Comparison of ENCODE assay signal across 12 mouse cellular contexts in the genomic region with DNA sequence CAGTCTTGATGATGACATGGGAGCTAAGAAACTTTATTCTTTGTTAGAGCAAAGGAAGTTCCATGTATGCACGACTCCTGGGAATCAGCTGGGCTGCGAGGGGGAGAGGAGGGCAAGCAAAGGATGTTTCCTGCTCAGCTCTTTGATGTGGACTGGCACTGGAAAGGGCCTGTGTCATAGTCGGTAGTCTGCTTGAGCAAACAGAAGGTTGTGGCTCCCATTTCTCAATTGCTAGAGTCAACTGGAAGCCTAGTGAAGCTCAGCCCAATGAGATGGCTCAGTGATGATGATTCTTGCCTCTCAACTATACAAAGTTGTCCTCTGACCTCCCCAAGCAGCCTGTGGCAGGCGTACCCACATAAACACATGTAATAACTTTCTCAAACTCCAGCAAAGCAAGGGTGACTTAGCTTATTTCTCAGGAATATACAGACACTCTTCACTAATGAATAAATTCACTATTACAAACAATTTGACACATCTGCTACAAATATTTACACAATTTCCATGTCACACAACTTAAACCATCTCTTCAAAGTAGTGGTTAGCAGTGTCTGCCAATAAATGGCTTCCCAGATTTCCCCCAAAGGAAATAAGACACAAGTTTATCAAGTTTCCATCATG.
"Had no signal": no experiment of that assay in that cellular context is flagged by ENCODE, and none has a peak within 500 bp of the region (broad histone marks: within the 10 kb centered on the region; RNA-seq: fewer than 3 reads in every experiment).

No protein-coding gene starts in this region.

- H3K4me2 ChIP-seq: kidney, embryonic 15.5 days; liver, embryonic 12.5 days; neural tube, embryonic 15.5 days had no signal

- H3K27ac ChIP-seq: kidney, embryonic 15.5 days; liver, embryonic 12.5 days; midbrain, embryonic 10.5 days; neural tube, embryonic 15.5 days had no signal

- H3K9me3 ChIP-seq: kidney, embryonic 15.5 days; liver, embryonic 12.5 days; midbrain, embryonic 10.5 days had no signal

- DNase-seq: kidney, adult 2 months; kidney, postnatal 14 days; left cerebral cortex, postnatal 4 days; lung, postnatal 4 days; right cerebral cortex, postnatal 25 days; thymus, postnatal 4 days had no signal

- H3K9ac ChIP-seq: kidney, embryonic 15.5 days; liver, embryonic 12.5 days; neural tube, embryonic 15.5 days had no signal

- H3K4me1 ChIP-seq: kidney, embryonic 15.5 days; liver, embryonic 12.5 days; midbrain, embryonic 10.5 days; neural tube, embryonic 15.5 days had no signal

- H3K4me3 ChIP-seq: kidney, embryonic 15.5 days; liver, embryonic 12.5 days; midbrain, embryonic 10.5 days; neural tube, embryonic 15.5 days had no signal

- H3K36me3 ChIP-seq: kidney, embryonic 15.5 days; liver, embryonic 12.5 days; midbrain, embryonic 10.5 days; neural tube, embryonic 15.5 days had no signal

- H3K27me3 ChIP-seq: kidney, embryonic 15.5 days; liver, embryonic 12.5 days; neural tube, embryonic 15.5 days had no signal

- ATAC-seq: liver, embryonic 12.5 days; lung, postnatal 0 days; midbrain, embryonic 16.5 days had no signal
